18 mouse cellular contexts compared by ENCODE assay signal in genomic region chr6:143948553-143949308, GRCm38 (mm10).
DNase-seq lines count a peak whose midpoint lies in the region; ATAC-seq and TF ChIP-seq lines count a peak whose summit lies in the region.
"Had no signal": no experiment of that assay in that cellular context is flagged by ENCODE, and none has a peak within 500 bp of the region (broad histone marks: within the 10 kb centered on the region; RNA-seq: fewer than 3 reads in every experiment).

No protein-coding gene starts in this region.

- intact Hi-C loops in gastrocnemius, adult 2 months (cut with DNase I): no loop called here

- WGBS in embryonic facial prominence, embryonic 14.5 days: 68% methylated on average over 12 of the region's 12 CpGs
- WGBS in midbrain, embryonic 14.5 days: 64% methylated on average over 12 of the region's 12 CpGs

- H3K9ac ChIP-seq in embryonic facial prominence, embryonic 14.5 days (ENCODE audit: low read depth, low read length): no peak overlapping the region
- no peak overlapping the region for H3K9ac ChIP-seq in midbrain, embryonic 14.5 days (replicated peaks; ENCODE audit: low read length)
- H3K9ac ChIP-seq: limb, embryonic 15.5 days; liver, postnatal 0 days had no signal

- no peaks in the 10 kb centered on the region for H3K9me3 ChIP-seq in embryonic facial prominence, embryonic 14.5 days (ENCODE audit: control insufficient read depth, low read length)
- no peaks in the 10 kb centered on the region for H3K9me3 ChIP-seq in midbrain, embryonic 14.5 days (ENCODE audit: control insufficient read depth, low read length)
- H3K9me3 ChIP-seq: heart, embryonic 10.5 days; limb, embryonic 15.5 days had no signal

- H3K36me3 ChIP-seq in embryonic facial prominence, embryonic 14.5 days (ENCODE audit: control insufficient read depth, insufficient read depth, low read length): no peaks in the 10 kb centered on the region
- H3K36me3 ChIP-seq in midbrain, embryonic 14.5 days (ENCODE audit: control insufficient read depth, insufficient read depth, low read length): no peaks in the 10 kb centered on the region
- H3K36me3 ChIP-seq: heart, embryonic 10.5 days; limb, embryonic 15.5 days had no signal

- no peak for TF ChIP-seq CTCF in gastrocnemius, adult 2 months (IDR thresholded peaks at IDR 0.05)

- no peaks in the 10 kb centered on the region for H3K27me3 ChIP-seq in embryonic facial prominence, embryonic 14.5 days (replicated peaks; ENCODE audit: control insufficient read depth, insufficient read depth, low read length)
- no peaks in the 10 kb centered on the region for H3K27me3 ChIP-seq in midbrain, embryonic 14.5 days (ENCODE audit: control insufficient read depth, insufficient read depth, low read length)
- H3K27me3 ChIP-seq: limb, embryonic 15.5 days had no signal

- no peak overlapping the region for H3K27ac ChIP-seq in embryonic facial prominence, embryonic 14.5 days (replicated peaks; ENCODE audit: low read depth, low read length)
- H3K27ac ChIP-seq in midbrain, embryonic 14.5 days (replicated peaks; ENCODE audit: low read depth, low read length): peak overlapping the region; percentile 63
- no peak overlapping the region for H3K27ac ChIP-seq in gastrocnemius, adult 2 months
- H3K27ac ChIP-seq: heart, embryonic 10.5 days; limb, embryonic 15.5 days had no signal

- peak; percentile 54 for DNase-seq in heart, adult 11 months
- no peak for DNase-seq in heart, adult 9 months (ENCODE audit: low spot score in 2 of 2)
- DNase-seq in brain, adult 2 months (ENCODE audit: low read depth, low spot score): peak; percentile 11
- DNase-seq in embryonic facial prominence, embryonic 14.5 days (ENCODE audit: low spot score): no peak
- peak; percentile 11 for DNase-seq in midbrain, embryonic 14.5 days
- DNase-seq in thymus, postnatal 10 days (ENCODE audit: low spot score in 2 of 2): no peak
- DNase-seq in gastrocnemius, adult 2 months: no peak
- DNase-seq: adrenal gland, postnatal 10 days; cerebellum, adult 9-11 months; gastrocnemius, postnatal 14 days; heart, postnatal 36 days; kidney, adult 18-20 months; kidney, postnatal 14 days; layer of hippocampus, adult 9-11 months; liver, postnatal 0 days; lung, postnatal 36 days had no signal

- no peak overlapping the region for H3K4me2 ChIP-seq in embryonic facial prominence, embryonic 14.5 days (ENCODE audit: low read depth, low read length)
- no peak overlapping the region for H3K4me2 ChIP-seq in midbrain, embryonic 14.5 days (ENCODE audit: low read length)
- H3K4me2 ChIP-seq: limb, embryonic 15.5 days had no signal

- H3K4me3 ChIP-seq in embryonic facial prominence, embryonic 14.5 days (ENCODE audit: low read depth, low read length): no peak overlapping the region
- H3K4me3 ChIP-seq in midbrain, embryonic 14.5 days (replicated peaks; ENCODE audit: low read depth, low read length): no peak overlapping the region
- H3K4me3 ChIP-seq in gastrocnemius, adult 2 months: no peak overlapping the region
- H3K4me3 ChIP-seq: heart, embryonic 10.5 days; limb, embryonic 15.5 days had no signal

- ATAC-seq in embryonic facial prominence, embryonic 14.5 days (ENCODE audit: low read depth): peak; percentile 41; the same call in 1 of the 2 replicates
- ATAC-seq in midbrain, embryonic 14.5 days (ENCODE audit: low FRiP score, low TSS enrichment): no peak
- ATAC-seq: liver, postnatal 0 days had no signal

- H3K4me1 ChIP-seq in embryonic facial prominence, embryonic 14.5 days (ENCODE audit: control insufficient read depth, insufficient read depth, low read length): no peaks in the 10 kb centered on the region
- H3K4me1 ChIP-seq in midbrain, embryonic 14.5 days (ENCODE audit: control insufficient read depth, insufficient read depth, low read length): no peaks in the 10 kb centered on the region
- H3K4me1 ChIP-seq: limb, embryonic 15.5 days had no signal

Comparison
In these comparisons a context has a peak if more than half of its experiments do, and no peak if none do; other contexts are left out.
1. DNase-seq: peak in heart, adult 11 months (single experiment), brain, adult 2 months (single experiment) and midbrain, embryonic 14.5 days (single experiment); none in heart, adult 9 months (0 of 2), embryonic facial prominence, embryonic 14.5 days (single experiment), thymus, postnatal 10 days (0 of 2) and gastrocnemius, adult 2 months (single experiment).